In genomic region chr3:89193351-89193750, GRCm38 (mm10) we compare ENCODE assay signal across 1 mouse cellular context.
TF ChIP-seq lines count a peak whose summit lies in the region.

No protein-coding gene starts in this region.

TF ChIP-seq in CH12.LX, 34 proteins besides CTCF, POLR2A, EP300 and RAD21:
- TF ChIP-seq ELF1 (IDR thresholded peaks at IDR 0.05; ENCODE audit: low read depth, low read length) (no peak), SIN3A (IDR thresholded peaks at IDR 0.05; ENCODE audit: low read length) (no peak), JUN (IDR thresholded peaks at IDR 0.05; ENCODE audit: insufficient read depth, low read depth, low read length) (no peak), ZMIZ1 (IDR thresholded peaks at IDR 0.05; ENCODE audit: low read depth, low read length) (no peak), CHD2 (IDR thresholded peaks at IDR 0.05; ENCODE audit: low read length) (no peak), ETS1 (conservative IDR thresholded peaks at IDR 0.05; ENCODE audit: low read depth, low read length) (no peak), MYC (IDR thresholded peaks at IDR 0.05; ENCODE audit: low read depth, low read length) (no peak), MAX (IDR thresholded peaks at IDR 0.05; ENCODE audit: low read length) (no peak), MAFK (IDR thresholded peaks at IDR 0.05; ENCODE audit: insufficient replicate concordance, low read length) (no peak), POLR2AphosphoS2 (IDR thresholded peaks at IDR 0.05; ENCODE audit: low read depth, low read length) (no peak), MAZ (IDR thresholded peaks at IDR 0.05; ENCODE audit: low read depth, low read length) (no peak), HCFC1 (IDR thresholded peaks at IDR 0.05; ENCODE audit: low read depth, low read length) (no peak), GABPA (IDR thresholded peaks at IDR 0.05; ENCODE audit: insufficient replicate concordance, low read depth, low read length) (no peak), USF1 (IDR thresholded peaks at IDR 0.05; ENCODE audit: low read depth, low read length) (no peak), USF2 (conservative IDR thresholded peaks at IDR 0.05; ENCODE audit: low read depth, low read length) (no peak)
